Mouse (Mus musculus) hindbrain, embryonic 15.5 days (tissue): ENCODE measurements at regions not wholly inside any gene's neighbourhood (a gene's known extent, or its start where the extent isn't known, plus 50 kb on each side); places are given as distances from the start of the nearest gene placed in this dataset.
A peak's percentile ranks its signal among the peaks of the same experiment; 100 is the strongest.

Experiments
- ATAC-seq: fragments of 200-750 bp; cut with Nextera tagmentation; 2 replicates; pipeline ENCODE4 v1.8.0; 2017; ENCODE audit warnings: low read depth, moderate number of reproducible peaks, moderate TSS enrichment; ENCODE audit not compliant: low FRiP score
- H3K27ac ChIP-seq: fragments of 300-500 bp; sonication (generic); replicated peaks from 2 replicates; pipeline ENCODE4 v1.5.1; 2015; ENCODE audit warnings: mild to moderate bottlenecking, inconsistent platforms
- H3K27me3 ChIP-seq: fragments of 300-500 bp; sonication (generic); 2 replicates; pipeline ENCODE4 v1.6.1; 2015; ENCODE audit warnings: control low read depth, inconsistent platforms
- H3K36me3 ChIP-seq: fragments of 300-500 bp; sonication (generic); 2 replicates; pipeline ENCODE4 v1.6.1; 2015; ENCODE audit warnings: control low read depth, inconsistent platforms
- H3K4me1 ChIP-seq: fragments of 300-500 bp; sonication (generic); replicated peaks from 2 replicates; pipeline ENCODE4 v1.6.1; 2015; ENCODE audit warnings: control low read depth, inconsistent platforms
- H3K4me2 ChIP-seq: fragments of 300-500 bp; sonication (generic); 2 replicates; pipeline ENCODE4 v1.6.1; 2015; ENCODE audit warnings: moderate library complexity, mild to moderate bottlenecking, inconsistent platforms
- H3K4me3 ChIP-seq: fragments of 300-500 bp; sonication (generic); 2 replicates; pipeline ENCODE4 v1.5.1; 2015; ENCODE audit warnings: mild to moderate bottlenecking, inconsistent platforms
- H3K9ac ChIP-seq: fragments of 300-500 bp; sonication (generic); 2 replicates; pipeline ENCODE4 v1.6.1; 2015; ENCODE audit warnings: inconsistent platforms
- H3K9me3 ChIP-seq: fragments of 300-500 bp; sonication (generic); 2 replicates; pipeline ENCODE4 v1.6.1; 2016; ENCODE audit warnings: control low read depth, inconsistent platforms
- WGBS: fragments of 180-500 bp; shearing (Covaris S2); methylation state at CpG from one replicate; pipeline ENCODE4 v1.1.7; 2015; 5-methylcytosine and 5-hydroxymethylcytosine counted together

GRCm38 (mm10) chr3:52744334-52744733 lies 272.7 kb downstream of the Cog6 start:
- no peak for ATAC-seq
- H3K9ac ChIP-seq: no peak overlapping the region
- no peak overlapping the region for H3K4me2 ChIP-seq
- no peaks in the 10 kb centered on the region for H3K36me3 ChIP-seq
- H3K27ac ChIP-seq: no peak overlapping the region
- H3K9me3 ChIP-seq: no peaks in the 10 kb centered on the region
- no peaks in the 10 kb centered on the region for H3K27me3 ChIP-seq
- H3K4me3 ChIP-seq: no peak overlapping the region
- H3K4me1 ChIP-seq: no peaks in the 10 kb centered on the region
- 75% methylated on average over 8 of the region's 8 CpGs for WGBS

GRCm38 (mm10) chr3:52740466-52741026 lies 276.5 kb downstream of the Cog6 start:
- Histone ChIP-seq H3K27ac (no peak overlapping the region), H3K4me2 (no peak overlapping the region), H3K4me1 (no peaks in the 10 kb centered on the region), H3K36me3 (no peaks in the 10 kb centered on the region), H3K9me3 (no peaks in the 10 kb centered on the region), H3K9ac (no peak overlapping the region), H3K4me3 (no peak overlapping the region), H3K27me3 (no peaks in the 10 kb centered on the region)
- ATAC-seq: 0 out of 2 replicates have a peak, but pooled peaks have one; percentile 19
- 49% methylated on average over 9 of the region's 9 CpGs for WGBS

GRCm38 (mm10) chr3:52739526-52739925 lies 277.5 kb downstream of the Cog6 start:
- H3K36me3 ChIP-seq: no peaks in the 10 kb centered on the region
- H3K27me3 ChIP-seq: no peaks in the 10 kb centered on the region
- no peaks in the 10 kb centered on the region for H3K9me3 ChIP-seq
- no peak overlapping the region for H3K4me2 ChIP-seq
- H3K9ac ChIP-seq: no peak overlapping the region
- no peaks in the 10 kb centered on the region for H3K4me1 ChIP-seq
- WGBS: 75% methylated on average over 4 of the region's 4 CpGs
- H3K27ac ChIP-seq: no peak overlapping the region
- no peak overlapping the region for H3K4me3 ChIP-seq
- ATAC-seq: no peak

- H3K27ac ChIP-seq: no peak overlapping the region
- H3K4me3 ChIP-seq: no peak overlapping the region
- no peak overlapping the region for H3K9ac ChIP-seq
- H3K4me1 ChIP-seq: no peaks in the 10 kb centered on the region
- no peaks in the 10 kb centered on the region for H3K27me3 ChIP-seq
- H3K4me2 ChIP-seq: no peak overlapping the region
- no peak for ATAC-seq
- H3K9me3 ChIP-seq: no peaks in the 10 kb centered on the region
- WGBS: 56% methylated on average over 5 of the region's 5 CpGs
- H3K36me3 ChIP-seq: no peaks in the 10 kb centered on the region
Measured at GRCm38 (mm10) chr3:52738386-52738785, 278.7 kb downstream of the Cog6 start.

- H3K9ac ChIP-seq: no peak overlapping the region
- H3K27me3 ChIP-seq: no peaks in the 10 kb centered on the region
- H3K9me3 ChIP-seq: no peaks in the 10 kb centered on the region
- no peak for ATAC-seq
- no peaks in the 10 kb centered on the region for H3K4me1 ChIP-seq
- no peak overlapping the region for H3K4me3 ChIP-seq
- H3K4me2 ChIP-seq: no peak overlapping the region
- 93% methylated on average over 7 of the region's 7 CpGs for WGBS
- no peak overlapping the region for H3K27ac ChIP-seq
- H3K36me3 ChIP-seq: no peaks in the 10 kb centered on the region
Measured at GRCm38 (mm10) chr3:52735939-52736338, 281.1 kb downstream of the Cog6 start.

GRCm38 (mm10) chr3:52731941-52732340 lies 285.1 kb downstream of the Cog6 start:
- ATAC-seq: no peak
- Histone ChIP-seq H3K4me2 (no peak overlapping the region), H3K27me3 (no peaks in the 10 kb centered on the region), H3K4me3 (no peak overlapping the region), H3K27ac (no peak overlapping the region), H3K9ac (no peak overlapping the region), H3K9me3 (no peaks in the 10 kb centered on the region), H3K36me3 (no peaks in the 10 kb centered on the region), H3K4me1 (no peaks in the 10 kb centered on the region)

GRCm38 (mm10) chr3:52731491-52731890 lies 285.5 kb downstream of the Cog6 start:
- no peaks in the 10 kb centered on the region for H3K9me3 ChIP-seq
- H3K4me1 ChIP-seq: no peaks in the 10 kb centered on the region
- no peak overlapping the region for H3K27ac ChIP-seq
- no peak overlapping the region for H3K9ac ChIP-seq
- no peak overlapping the region for H3K4me3 ChIP-seq
- H3K36me3 ChIP-seq: no peaks in the 10 kb centered on the region
- no peaks in the 10 kb centered on the region for H3K27me3 ChIP-seq
- 86% methylated on average over 3 of the region's 3 CpGs for WGBS
- no peak for ATAC-seq
- H3K4me2 ChIP-seq: no peak overlapping the region

- H3K27me3 ChIP-seq: no peaks in the 10 kb centered on the region
- no peak overlapping the region for H3K9ac ChIP-seq
- ATAC-seq: no peak
- H3K4me2 ChIP-seq: no peak overlapping the region
- no peaks in the 10 kb centered on the region for H3K4me1 ChIP-seq
- no peak overlapping the region for H3K27ac ChIP-seq
- no peaks in the 10 kb centered on the region for H3K36me3 ChIP-seq
- H3K9me3 ChIP-seq: no peaks in the 10 kb centered on the region
- WGBS: 87% methylated on average over 3 of the region's 3 CpGs
- no peak overlapping the region for H3K4me3 ChIP-seq
Measured at GRCm38 (mm10) chr3:52729731-52730130, 287.3 kb downstream of the Cog6 start.

GRCm38 (mm10) chr3:52728860-52729259 lies 288.2 kb downstream of the Cog6 start:
- WGBS: 75% methylated on average over 6 of the region's 6 CpGs

GRCm38 (mm10) chr3:52728426-52728825 lies 288.6 kb downstream of the Cog6 start:
- no peak overlapping the region for H3K27ac ChIP-seq
- H3K4me2 ChIP-seq: no peak overlapping the region
- H3K9ac ChIP-seq: no peak overlapping the region
- no peaks in the 10 kb centered on the region for H3K36me3 ChIP-seq
- no peak for ATAC-seq
- no peak overlapping the region for H3K4me3 ChIP-seq
- H3K4me1 ChIP-seq: no peaks in the 10 kb centered on the region
- WGBS: 97% methylated on average over 5 of the region's 5 CpGs
- H3K27me3 ChIP-seq: no peaks in the 10 kb centered on the region
- no peaks in the 10 kb centered on the region for H3K9me3 ChIP-seq

More at GRCm38 (mm10) chr3:52728860-52729259, 288.2 kb downstream of the Cog6 start:
- no peaks in the 10 kb centered on the region for H3K9me3 ChIP-seq
- H3K4me3 ChIP-seq: no peak overlapping the region
- H3K36me3 ChIP-seq: no peaks in the 10 kb centered on the region
- no peaks in the 10 kb centered on the region for H3K27me3 ChIP-seq
- H3K4me1 ChIP-seq: no peaks in the 10 kb centered on the region
- H3K4me2 ChIP-seq: no peak overlapping the region
- ATAC-seq: no peak
- no peak overlapping the region for H3K27ac ChIP-seq
- no peak overlapping the region for H3K9ac ChIP-seq

- Histone ChIP-seq H3K9me3 (no peaks in the 10 kb centered on the region), H3K4me2 (no peak overlapping the region), H3K4me1 (no peaks in the 10 kb centered on the region), H3K36me3 (no peaks in the 10 kb centered on the region), H3K4me3 (no peak overlapping the region), H3K27me3 (no peaks in the 10 kb centered on the region), H3K9ac (no peak overlapping the region), H3K27ac (no peak overlapping the region)
- no peak for ATAC-seq
- WGBS: 91% methylated on average over 3 of the region's 3 CpGs
Measured at GRCm38 (mm10) chr3:52724354-52724753, 292.7 kb downstream of the Cog6 start.

GRCm38 (mm10) chr3:52722946-52723345 lies 294.1 kb downstream of the Cog6 start:
- WGBS: 88% methylated on average over 2 of the region's 2 CpGs
- Histone ChIP-seq H3K4me3 (no peak overlapping the region), H3K36me3 (no peaks in the 10 kb centered on the region), H3K4me2 (no peak overlapping the region), H3K9ac (no peak overlapping the region), H3K27me3 (0 out of 2 replicates have a peak, but pooled peaks cover 3% of the 10 kb centered on the region), H3K27ac (no peak overlapping the region), H3K4me1 (no peaks in the 10 kb centered on the region), H3K9me3 (no peaks in the 10 kb centered on the region)
- ATAC-seq: no peak

- H3K36me3 ChIP-seq: no peaks in the 10 kb centered on the region
- H3K4me2 ChIP-seq: no peak overlapping the region
- ATAC-seq: no peak
- no peak overlapping the region for H3K9ac ChIP-seq
- no peaks in the 10 kb centered on the region for H3K4me1 ChIP-seq
- 91% methylated on average over 3 of the region's 3 CpGs for WGBS
- H3K27me3 ChIP-seq: 0 out of 2 replicates have a peak, but pooled peaks cover 3% of the 10 kb centered on the region
- H3K4me3 ChIP-seq: no peak overlapping the region
- no peak overlapping the region for H3K27ac ChIP-seq
- no peaks in the 10 kb centered on the region for H3K9me3 ChIP-seq
Measured at GRCm38 (mm10) chr3:52719181-52719580, 297.9 kb downstream of the Cog6 start.
